Mouse (Mus musculus) erythroblast, adult 5-6 weeks (primary cell): Measurements from ENCODE around the gene Pln. TPM values are rescaled to one million over a fixed set of nuclear protein-coding genes. Genes with fewer than 3 reads are reported as not detected.
A peak's percentile ranks its signal among the peaks of the same experiment; 100 is the strongest.

Experiments
- ATAC-seq: replicated peaks from 2 replicates; pipeline ENCODE4 v1.8.0; 2016; ENCODE audit warnings: moderate number of reproducible peaks, mild to moderate bottlenecking, moderate TSS enrichment, inconsistent platforms; ENCODE audit not compliant: poor library complexity, low FRiP score, severe bottlenecking
- total RNA-seq, 2 experiments: library from RNA; stranded (forward) in 1 of 2; stranded (reverse) in 1 of 2; fragments of 150-400 nt in 1 of 2; fragments of 200-764, 138-1000 nt in 1 of 2; gene quantifications; 2 replicates each; pipeline versions ENCODE4 v1.2.3 to v1.2.4; 2015 to 2017; ENCODE audit warnings: low replicate concordance in 2 of 2

Gene Pln
- total RNA-seq, 2 experiments from 2014 or later, result 1.3 to 2.0 TPM

GRCm38 (mm10) chr10:53353665-53354064 lies 16.2 kb downstream of the Pln start:
- no peak for ATAC-seq

DNA sequence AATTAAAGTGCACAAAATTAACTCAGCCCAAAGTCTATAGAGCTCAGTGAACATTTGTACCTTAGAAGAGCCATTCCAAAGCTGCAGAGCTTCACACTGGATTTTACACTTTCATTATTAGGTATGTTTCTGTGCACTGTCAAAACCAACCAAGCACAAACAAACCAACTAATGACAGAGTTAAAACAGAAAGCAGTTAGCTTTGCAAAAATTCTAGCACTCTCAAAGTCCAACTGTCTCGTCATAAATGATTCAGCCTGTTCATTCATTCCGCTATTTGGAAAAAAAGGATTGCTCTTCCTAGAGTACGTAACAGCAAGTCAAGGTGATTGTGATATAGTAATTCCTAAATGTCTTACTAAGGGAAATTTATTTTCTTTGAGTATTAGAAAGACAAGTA lies 21.5 kb downstream of the Pln start:
- ATAC-seq, result no peak

- ATAC-seq, result no peak
These were observed 26.8 kb downstream of the Pln start for GRCm38 (mm10) chr10:53364311-53364710.

DNA sequence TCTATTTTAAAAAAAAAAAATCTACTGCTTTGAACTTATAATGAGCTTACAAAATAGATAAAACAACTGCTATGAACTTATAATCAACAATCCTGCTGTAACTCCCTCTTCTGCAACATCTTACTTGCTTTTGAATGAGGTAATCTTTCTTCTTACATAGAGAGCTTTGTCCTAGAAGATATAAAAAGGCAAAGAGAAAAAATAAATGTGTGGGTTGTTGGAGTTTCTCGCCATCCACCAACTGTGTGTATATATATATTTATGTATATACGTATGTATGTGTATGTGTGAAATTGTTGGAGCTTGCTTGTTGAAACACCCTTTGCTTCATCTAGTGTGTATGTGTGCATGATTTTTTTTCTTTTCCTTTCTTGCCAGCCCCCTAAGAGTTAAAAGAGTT lies 29.8 kb downstream of the Pln start:
- ATAC-seq, result no peak

DNA sequence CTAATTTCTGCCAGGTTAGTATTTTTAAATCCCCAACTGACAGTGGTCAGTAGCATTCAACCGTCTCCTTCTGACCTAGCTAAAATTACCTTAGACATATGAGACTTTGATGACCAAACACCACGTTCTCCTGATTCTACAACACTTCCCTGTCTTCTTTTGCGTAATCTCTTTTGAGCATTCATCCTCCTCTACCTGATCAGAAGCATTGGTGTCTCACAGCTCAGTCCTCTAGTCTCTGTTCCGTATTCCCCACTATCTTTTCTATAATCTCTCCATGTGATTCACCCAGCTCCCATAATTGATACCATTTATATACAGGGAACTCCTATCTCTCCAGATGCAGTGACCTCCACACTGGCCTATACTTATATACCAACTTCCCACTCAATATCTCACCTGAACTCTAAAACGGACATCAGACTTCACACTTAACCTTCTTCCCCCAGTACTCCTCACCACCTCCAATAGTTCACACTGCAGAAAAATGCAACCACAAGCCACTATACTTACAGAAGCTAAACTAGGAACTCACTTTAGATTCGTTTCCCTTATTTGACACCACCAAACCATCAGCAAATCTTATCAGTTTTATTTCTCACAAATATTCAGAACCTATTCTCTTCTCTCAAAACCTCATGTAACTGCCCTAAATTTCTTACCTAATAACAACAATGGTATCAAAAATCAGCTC lies 36.6 kb downstream of the Pln start:
- no peak for ATAC-seq

GRCm38 (mm10) chr10:53377096-53377495 lies 39.6 kb downstream of the Pln start:
- no peak for ATAC-seq

GRCm38 (mm10) chr10:53378296-53378695 lies 40.8 kb downstream of the Pln start:
- no peak for ATAC-seq

GRCm38 (mm10) chr10:53378981-53379708 lies 41.7 kb downstream of the Pln start:
- peak; percentile 38 for ATAC-seq

GRCm38 (mm10) chr10:53379709-53380106 lies 42.2 kb downstream of the Pln start, which contains the start of gene Cep85l:
TSS of gene Cep85l (minus strand) at chr10:53379947.
- ATAC-seq, result peak; percentile 95

- no peak for ATAC-seq
These were observed 45.4 kb downstream of the Pln start for GRCm38 (mm10) chr10:53382696-53383365.

- no peak for ATAC-seq
These were observed 47.4 kb downstream of the Pln start for GRCm38 (mm10) chr10:53384896-53385295.

GRCm38 (mm10) chr10:53385438-53385837 lies 48.0 kb downstream of the Pln start:
- ATAC-seq, result no peak

DNA sequence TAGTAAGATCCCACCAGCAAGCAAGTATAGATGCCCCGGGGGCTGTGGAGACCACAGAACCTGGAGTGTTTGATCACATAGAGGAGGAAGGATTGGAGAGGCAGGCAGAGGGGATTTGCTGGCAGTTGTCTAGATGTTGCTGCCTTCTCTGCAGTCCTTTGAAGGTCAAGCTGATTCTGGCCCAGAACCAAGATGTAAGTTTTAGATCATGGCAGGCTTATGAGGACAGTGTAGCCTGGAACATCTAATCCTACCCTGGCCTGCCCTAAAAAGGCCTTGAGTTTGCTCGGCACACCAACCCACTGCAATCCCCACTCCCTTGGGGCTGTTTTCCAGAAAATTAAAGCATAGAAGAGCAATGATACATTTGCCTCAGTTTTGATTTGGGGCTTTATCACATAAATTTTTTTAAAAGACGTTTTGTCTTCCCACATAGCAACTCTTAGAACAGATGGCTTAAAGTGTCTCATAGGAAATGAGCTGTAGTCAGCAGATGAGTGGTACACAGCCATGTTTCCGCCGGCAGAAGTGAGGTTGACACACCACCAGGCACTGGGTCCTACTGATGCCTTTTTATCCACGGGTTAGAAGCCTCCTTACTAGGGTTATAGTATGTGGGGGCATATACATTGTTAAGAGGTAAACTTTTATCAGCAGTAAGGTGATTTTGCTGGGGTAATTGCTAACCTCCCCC lies 50.9 kb downstream of the Pln start:
- ATAC-seq, result no peak

DNA sequence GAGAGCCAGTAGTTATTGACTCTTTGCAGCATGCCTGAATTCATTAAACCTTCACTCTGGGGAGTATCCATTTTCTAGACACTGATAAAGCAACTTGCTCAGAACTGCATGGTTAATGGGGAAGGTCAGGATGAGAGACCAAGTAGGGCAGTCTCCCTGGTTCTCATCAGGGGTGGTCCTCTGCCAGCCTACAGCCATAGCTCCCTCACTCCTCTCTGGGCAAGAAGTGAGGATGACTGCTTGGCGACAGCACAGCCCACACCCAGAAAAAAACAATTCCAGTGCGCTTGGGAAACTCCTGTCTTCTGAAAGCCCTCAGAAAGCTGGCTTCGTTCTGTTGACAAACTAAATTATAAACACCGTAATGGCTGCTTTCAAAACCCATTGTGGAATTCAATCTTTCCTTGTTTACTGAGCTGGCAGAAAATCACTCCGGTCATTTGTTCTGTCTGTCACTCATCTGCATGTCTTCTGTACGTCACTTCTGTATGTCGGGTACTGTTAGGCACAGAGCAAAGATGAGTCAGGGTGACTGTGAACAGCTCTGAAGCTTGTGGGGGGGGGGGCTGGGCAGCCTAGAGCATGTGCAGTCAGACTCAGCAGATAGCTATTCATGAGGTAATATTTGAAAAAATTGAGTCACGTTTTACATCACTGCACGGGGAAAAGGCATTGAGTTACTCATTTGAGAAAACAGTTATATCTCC lies 57.6 kb downstream of the Pln start:
- no peak for ATAC-seq

Other genes with a start within 250 kb of the Pln start
- gene Cep85l, start 42.3 kb downstream of the Pln start, total RNA-seq (2015; ENCODE audit: low replicate concordance), result 5.2 and 10.2 TPM in 2 replicates
- gene Cep85l, start 42.3 kb downstream of the Pln start, total RNA-seq (2017; ENCODE audit: low replicate concordance), result 8.9 and 9.2 TPM in 2 replicates